Mouse (Mus musculus) MEL (cell line): ENCODE results near the gene Nacad. TPM values are rescaled to one million over a fixed set of nuclear protein-coding genes. Genes with fewer than 3 reads are reported as not detected.

Source experiments
- DNase-seq: peaks from one replicate; pipeline ENCODE4 v3.0.0; 2011; ENCODE audit warnings: low read depth, low spot score
- H3K27ac ChIP-seq: 2 replicates; pipeline ENCODE4 v1.5.1; 2012; ENCODE audit warnings: low read depth, mild to moderate bottlenecking, control low read depth, low read length, moderate library complexity; ENCODE audit not compliant: control insufficient read depth
- H3K27me3 ChIP-seq, 2 experiments: fragments of 150-350 bp in 1 of 2; sonication (generic) in 1 of 2; 2 replicates each; pipeline ENCODE4 v1.6.1; 2012; ENCODE audit warnings: low read length in 2 of 2, mild to moderate bottlenecking in 2 of 2, improper control_type of control experiment in 1 of 2, moderate library complexity in 1 of 2; ENCODE audit not compliant: insufficient read depth in 2 of 2, control insufficient read depth in 1 of 2
- H3K36me3 ChIP-seq, 2 experiments: 2 replicates each; pipeline ENCODE4 v1.6.1; 2012 to 2014; ENCODE audit warnings: low read length in 2 of 2, improper control_type of control experiment in 1 of 2, inconsistent platforms in 1 of 2, mild to moderate bottlenecking in 1 of 2; ENCODE audit not compliant: insufficient read depth in 2 of 2, control insufficient read depth in 1 of 2
- H3K4me1 ChIP-seq, 2 experiments: fragments of 150-350 bp in 1 of 2; sonication (generic) in 1 of 2; 2 replicates each; pipeline ENCODE4 v1.6.1; 2012; ENCODE audit warnings: low read length in 2 of 2, improper control_type of control experiment in 1 of 2, mild to moderate bottlenecking in 1 of 2; ENCODE audit not compliant: insufficient read depth in 2 of 2, control insufficient read depth in 1 of 2
- H3K4me3 ChIP-seq, 2 experiments: fragments of 150-350 bp in 1 of 2; sonication (generic) in 1 of 2; 2 replicates each; pipeline ENCODE4 v1.5.1; 2012; ENCODE audit warnings: low read depth in 2 of 2, low read length in 2 of 2, mild to moderate bottlenecking in 2 of 2, moderate library complexity in 2 of 2, control low read depth in 1 of 2, improper control_type of control experiment in 1 of 2; ENCODE audit not compliant: control insufficient read depth in 1 of 2, insufficient read depth in 1 of 2
- H3K79me2 ChIP-seq: 2 replicates; pipeline ENCODE4 v1.6.1; 2012; ENCODE audit warnings: mild to moderate bottlenecking, low read length, moderate library complexity; ENCODE audit not compliant: control insufficient read depth, poor library complexity, insufficient read depth
- H3K9ac ChIP-seq: 2 replicates; pipeline ENCODE4 v1.6.1; 2012; ENCODE audit warnings: low read depth, mild to moderate bottlenecking, control low read depth, low read length, moderate library complexity; ENCODE audit not compliant: control insufficient read depth, poor library complexity, severe bottlenecking
- H3K9me3 ChIP-seq: fragments of 150-350 bp; sonication (generic); replicated peaks from 2 replicates; pipeline ENCODE4 v1.6.1; 2012; ENCODE audit warnings: mild to moderate bottlenecking, low read length, improper control_type of control experiment, moderate library complexity; ENCODE audit not compliant: insufficient read depth
- BHLHE40 ChIP-seq: IDR thresholded peaks from 2 replicates; pipeline ENCODE4 v1.6.1; 2012; ENCODE audit warnings: low read depth, mild to moderate bottlenecking, inconsistent platforms, low read length, improper control_type of control experiment, borderline replicate concordance
- CHD1 ChIP-seq: IDR thresholded peaks from 2 replicates; pipeline ENCODE4 v1.6.1; 2012; ENCODE audit warnings: low read depth, mild to moderate bottlenecking, inconsistent platforms, low read length, improper control_type of control experiment
- CHD2 ChIP-seq: IDR thresholded peaks from 2 replicates; pipeline ENCODE4 v1.6.1; 2011; ENCODE audit warnings: low read length, improper control_type of control experiment
- CTCF ChIP-seq, 3 experiments: IDR thresholded peaks in 2 of 3; conservative IDR thresholded peaks in 1 of 3; 2 replicates each; pipeline ENCODE4 v1.5.1; 2011 to 2012; ENCODE audit warnings: low read length in 3 of 3, low read depth in 2 of 3, mild to moderate bottlenecking in 2 of 3, improper control_type of control experiment in 1 of 3, inconsistent platforms in 1 of 3, mixed read lengths in 1 of 3, moderate library complexity in 1 of 3; ENCODE audit not compliant: control insufficient read depth in 1 of 3, insufficient read depth in 1 of 3, poor library complexity in 1 of 3, severe bottlenecking in 1 of 3
- E2F4 ChIP-seq: IDR thresholded peaks from 2 replicates; pipeline ENCODE4 v1.6.1; 2011; ENCODE audit warnings: low read depth, low read length, improper control_type of control experiment, borderline replicate concordance
- EP300 ChIP-seq, 2 experiments: IDR thresholded peaks; 2 replicates each; pipeline ENCODE4 v1.6.1; 2011; ENCODE audit warnings: improper control_type of control experiment in 2 of 2, low read length in 2 of 2, low read depth in 1 of 2, mild to moderate bottlenecking in 1 of 2
- ETS1 ChIP-seq: IDR thresholded peaks from 2 replicates; pipeline ENCODE4 v1.6.1; 2012; ENCODE audit warnings: low read depth, mild to moderate bottlenecking, inconsistent platforms, low read length, improper control_type of control experiment, moderate library complexity
- GABPA ChIP-seq: IDR thresholded peaks from 2 replicates; pipeline ENCODE4 v1.6.1; 2012; ENCODE audit warnings: low read depth, mild to moderate bottlenecking, inconsistent platforms, low read length, improper control_type of control experiment, moderate library complexity
- GATA1 ChIP-seq: IDR thresholded peaks from 2 replicates; pipeline ENCODE4 v1.6.1; 2011; ENCODE audit warnings: low read depth, low read length, improper control_type of control experiment
- HCFC1 ChIP-seq: IDR thresholded peaks from 2 replicates; pipeline ENCODE4 v1.6.1; 2012; ENCODE audit warnings: low read depth, mild to moderate bottlenecking, inconsistent platforms, low read length, improper control_type of control experiment, moderate library complexity
- JUND ChIP-seq: IDR thresholded peaks from 2 replicates; pipeline ENCODE4 v1.6.1; 2011; ENCODE audit warnings: low read depth, mild to moderate bottlenecking, improper control_type of control experiment, low read length
- KAT2A ChIP-seq: conservative IDR thresholded peaks from 2 replicates; pipeline ENCODE4 v1.6.1; 2012; ENCODE audit warnings: low read depth, low read length, improper control_type of control experiment, inconsistent platforms
- MAFK ChIP-seq: IDR thresholded peaks from 2 replicates; pipeline ENCODE4 v1.6.1; 2011; ENCODE audit warnings: low read depth, mild to moderate bottlenecking, low read length, improper control_type of control experiment, borderline replicate concordance
- MAX ChIP-seq: IDR thresholded peaks from 2 replicates; pipeline ENCODE4 v1.6.1; 2011; ENCODE audit warnings: low read length, improper control_type of control experiment
- MAZ ChIP-seq: IDR thresholded peaks from 2 replicates; pipeline ENCODE4 v1.6.1; 2012; ENCODE audit warnings: low read depth, mild to moderate bottlenecking, inconsistent platforms, low read length, improper control_type of control experiment
- MEF2A ChIP-seq: IDR thresholded peaks from 2 replicates; pipeline ENCODE4 v1.6.1; 2014; ENCODE audit warnings: low read depth, mild to moderate bottlenecking, inconsistent platforms, low read length, improper control_type of control experiment; ENCODE audit not compliant: poor library complexity, insufficient replicate concordance, severe bottlenecking; ENCODE audit errors: extremely low read depth
- MXI1 ChIP-seq: IDR thresholded peaks from 2 replicates; pipeline ENCODE4 v1.6.1; 2011; ENCODE audit warnings: mild to moderate bottlenecking, low read depth, low read length, improper control_type of control experiment
- MYB ChIP-seq: IDR thresholded peaks from 2 replicates; pipeline ENCODE4 v1.6.1; 2011; ENCODE audit warnings: mild to moderate bottlenecking, low read depth, low read length, improper control_type of control experiment
- MYC ChIP-seq: IDR thresholded peaks from 2 replicates; pipeline ENCODE4 v1.6.1; 2011; ENCODE audit warnings: low read depth, mild to moderate bottlenecking, low read length, improper control_type of control experiment, moderate library complexity
- NELFE ChIP-seq: IDR thresholded peaks from 2 replicates; pipeline ENCODE4 v1.6.1; 2011; ENCODE audit warnings: low read depth, low read length, improper control_type of control experiment
- NRF1 ChIP-seq: IDR thresholded peaks from 2 replicates; pipeline ENCODE4 v1.6.1; 2014; ENCODE audit warnings: low read depth, mild to moderate bottlenecking, inconsistent platforms, low read length, improper control_type of control experiment, moderate library complexity; ENCODE audit not compliant: poor library complexity, insufficient read depth, severe bottlenecking
- POLR2AphosphoS2 ChIP-seq: IDR thresholded peaks from 2 replicates; pipeline ENCODE4 v1.6.1; 2011; ENCODE audit warnings: low read length, improper control_type of control experiment
- POLR2AphosphoS5 ChIP-seq: IDR thresholded peaks from 2 replicates; pipeline ENCODE4 v1.6.1; 2012; ENCODE audit warnings: low read depth, borderline replicate concordance, mild to moderate bottlenecking, inconsistent platforms, low read length, moderate library complexity, mixed read lengths
- RAD21 ChIP-seq: IDR thresholded peaks from 2 replicates; pipeline ENCODE4 v1.6.1; 2011; ENCODE audit warnings: mild to moderate bottlenecking, low read depth, low read length, improper control_type of control experiment
- RCOR1 ChIP-seq: IDR thresholded peaks from 2 replicates; pipeline ENCODE4 v1.6.1; 2012; ENCODE audit warnings: low read depth, mild to moderate bottlenecking, inconsistent platforms, low read length, improper control_type of control experiment
- SIN3A ChIP-seq: IDR thresholded peaks from 2 replicates; pipeline ENCODE4 v1.6.1; 2012; ENCODE audit warnings: low read length, improper control_type of control experiment, inconsistent platforms
- SMC3 ChIP-seq: IDR thresholded peaks from 2 replicates; pipeline ENCODE4 v1.6.1; 2011; ENCODE audit warnings: low read depth, low read length, improper control_type of control experiment
- TAL1 ChIP-seq: IDR thresholded peaks from 2 replicates; pipeline ENCODE4 v1.6.1; 2012; ENCODE audit warnings: mild to moderate bottlenecking, inconsistent platforms, low read length, moderate library complexity, mixed read lengths
- TBP ChIP-seq: IDR thresholded peaks from 2 replicates; pipeline ENCODE4 v1.8.0; 2011; ENCODE audit warnings: low read depth, low read length, improper control_type of control experiment
- TCF12 ChIP-seq: IDR thresholded peaks from 2 replicates; pipeline ENCODE4 v1.6.1; 2014; ENCODE audit warnings: low read depth, mild to moderate bottlenecking, inconsistent platforms, low read length, improper control_type of control experiment, moderate library complexity
- UBTF ChIP-seq: IDR thresholded peaks from 2 replicates; pipeline ENCODE4 v1.6.1; 2012; ENCODE audit warnings: low read depth, mild to moderate bottlenecking, inconsistent platforms, low read length, improper control_type of control experiment, moderate library complexity, borderline replicate concordance; ENCODE audit not compliant: insufficient read depth
- USF1 ChIP-seq: IDR thresholded peaks from 2 replicates; pipeline ENCODE4 v1.6.1; 2014; ENCODE audit warnings: low read depth, mild to moderate bottlenecking, inconsistent platforms, low read length, improper control_type of control experiment, moderate library complexity
- USF2 ChIP-seq, 2 experiments: IDR thresholded peaks; 2 replicates each; pipeline ENCODE4 v1.6.1; 2011 to 2012; ENCODE audit warnings: improper control_type of control experiment in 2 of 2, low read length in 2 of 2, borderline replicate concordance in 1 of 2, inconsistent platforms in 1 of 2, low read depth in 1 of 2, mild to moderate bottlenecking in 1 of 2; ENCODE audit not compliant: insufficient read depth in 1 of 2
- ZC3H11A ChIP-seq: IDR thresholded peaks from 2 replicates; pipeline ENCODE4 v1.6.1; 2012; ENCODE audit warnings: low read depth, mild to moderate bottlenecking, inconsistent platforms, low read length, improper control_type of control experiment
- ZKSCAN1 ChIP-seq: IDR thresholded peaks from 2 replicates; pipeline ENCODE4 v1.6.1; 2012; ENCODE audit warnings: low read depth, mild to moderate bottlenecking, inconsistent platforms, low read length, improper control_type of control experiment, moderate library complexity
- ZNF384 ChIP-seq: IDR thresholded peaks from 2 replicates; pipeline ENCODE4 v1.6.1; 2012; ENCODE audit warnings: low read depth, mild to moderate bottlenecking, inconsistent platforms, low read length, improper control_type of control experiment
- polyA plus RNA-seq, 2 experiments: library from polyadenylated mRNA; stranded (reverse) in 1 of 2; unstranded in 1 of 2; fragments of >175 nt in 1 of 2; fragments of >200 nt in 1 of 2; gene quantifications; 2 replicates each; pipeline versions ENCODE4 v1.2.1 to v1.2.4; 2012; ENCODE audit warnings: low replicate concordance in 2 of 2, low read depth in 1 of 2; ENCODE audit not compliant: insufficient read length in 2 of 2, insufficient read depth in 1 of 2, missing spikeins in 1 of 2
- total RNA-seq: library from RNA; depleted of rRNA; stranded (reverse); fragments of 300-350 nt; gene quantifications from 2 replicates; pipeline ENCODE4 v1.2.3, GENCODE M21; 2012

Nacad gene
- total and polyA plus RNA-seq, 3 experiments: 0.12 to 0.32 TPM; not detected in 1

- H3K79me2 ChIP-seq: peaks cover 39% of the 10 kb centered on the region
- no peaks in the 10 kb centered on the region for H3K9me3 ChIP-seq
- peak overlapping the region; percentile 92 for H3K9ac ChIP-seq
- DNase-seq: peak; percentile 98
- peaks cover 11 to 33% of the 10 kb centered on the region in 2 experiments for H3K4me1 ChIP-seq
- peaks cover 11 to 34% of the 10 kb centered on the region in 2 experiments for H3K36me3 ChIP-seq
- peak overlapping the region; percentile 99 for H3K27ac ChIP-seq
- no peaks in the 10 kb centered on the region for H3K27me3 ChIP-seq
- peak overlapping the region; percentile 22 to 83; a peak in 3 of 4 replicates for H3K4me3 ChIP-seq
- TF ChIP-seq ETS1: peak; percentile 88
- 0 out of 2 replicates have a peak, but pooled peaks have one; percentile 6 for TF ChIP-seq USF1
- no peak for TF ChIP-seq BHLHE40
- peak; percentile 29; the same call in 1 of the 2 replicates for TF ChIP-seq NRF1
- no peak for TF ChIP-seq POLR2AphosphoS5
- TF ChIP-seq ZKSCAN1: no peak
- peak; percentile 80 for TF ChIP-seq HCFC1
- no peak for TF ChIP-seq MEF2A
- TF ChIP-seq RCOR1: peak; percentile 88
- TF ChIP-seq CTCF (IDR thresholded peaks at IDR 0.05 in 2 of 3, conservative IDR thresholded peaks at IDR 0.05 in 1 of 3; ENCODE audit: control insufficient read depth in 1 of 3, insufficient read depth in 1 of 3, low read depth in 2 of 3, low read length in 3 of 3, poor library complexity in 1 of 3, severe bottlenecking in 1 of 3): no peak
- no peak for TF ChIP-seq GABPA
- TF ChIP-seq TAL1: peak; percentile 77
- no peak for TF ChIP-seq ZC3H11A
- peak; percentile 54; the same call in 1 of the 2 replicates for TF ChIP-seq MAX
- peak; percentile 80 for TF ChIP-seq GATA1
- peak; percentile 91 for TF ChIP-seq SIN3A
- 0 out of 2 replicates have a peak, but pooled peaks have one; percentile 6 for TF ChIP-seq MAFK
- peak; percentile 93 for TF ChIP-seq POLR2AphosphoS2
- TF ChIP-seq KAT2A: no peak; the same call in 1 of the 2 replicates
- peak; percentile 12; the same call in 1 of the 2 replicates for TF ChIP-seq SMC3
- no peak for TF ChIP-seq ZNF384
- peak; percentile 73 for TF ChIP-seq NELFE
- TF ChIP-seq EP300 (IDR thresholded peaks at IDR 0.05; ENCODE audit: low read depth in 1 of 2, low read length in 2 of 2): peak; percentile 91 to 93
- peak; percentile 94 for TF ChIP-seq TBP
- peak; percentile 87 for TF ChIP-seq TCF12
- TF ChIP-seq MAZ: peak; percentile 83; the same call in 1 of the 2 replicates
- no peak for TF ChIP-seq RAD21
- peak; percentile 50; the same call in 1 of the 2 replicates for TF ChIP-seq JUND
- TF ChIP-seq MYB: peak; percentile 61; the same call in 1 of the 2 replicates
- TF ChIP-seq MXI1: peak; percentile 88
- no peak for TF ChIP-seq USF2 (IDR thresholded peaks at IDR 0.05; ENCODE audit: borderline replicate concordance in 1 of 2, insufficient read depth in 1 of 2, low read depth in 1 of 2, low read length in 2 of 2)
- TF ChIP-seq MYC: peak; percentile 86
- TF ChIP-seq UBTF: no peak
- TF ChIP-seq CHD1: 0 out of 2 replicates have a peak, but pooled peaks have one; percentile 22
- TF ChIP-seq CHD2: no peak
- 0 out of 2 replicates have a peak, but pooled peaks have one; percentile 8 for TF ChIP-seq E2F4
These were observed 21.9 kb upstream of the Nacad start for GRCm38 (mm10) chr11:6627731-6628130.
